Mouse (Mus musculus): ENCODE measurements at regions not wholly inside any gene's neighbourhood (a gene's known extent, or its start where the extent isn't known, plus 50 kb on each side); places are given as distances from the start of the nearest gene placed in this dataset.
"Not testable (repeated sequence)": the region's sequence is repeated elsewhere in the genome, so short reads cannot be mapped to it uniquely, and the experiment has no call there.

GRCm38 (mm10) chr9:4061037-4061436, 248.2 kb downstream of the Aasdhppt start:
- no peak for DNase-seq (ENCODE audit: low spot score)

GRCm38 (mm10) chr9:4048749-4049148, 260.5 kb downstream of the Aasdhppt start:
- H3K4me3 ChIP-seq (ENCODE audit: low read length): no peak overlapping the region
- no peaks in the 10 kb centered on the region for H3K4me1 ChIP-seq (ENCODE audit: insufficient read depth, low read length)
- no peaks in the 10 kb centered on the region for H3K27me3 ChIP-seq (ENCODE audit: insufficient read depth, low read length)
- no peak overlapping the region for H3K9ac ChIP-seq (replicated peaks; ENCODE audit: low read length)
- H3K9me3 ChIP-seq (ENCODE audit: low read length): no peaks in the 10 kb centered on the region
- TF ChIP-seq CTCF (IDR thresholded peaks at IDR 0.05; ENCODE audit: low read depth): no peak
- H3K4me2 ChIP-seq (ENCODE audit: low read depth, low read length): no peak overlapping the region
- H3K27ac ChIP-seq: no peak overlapping the region
- ATAC-seq: no peak
- H3K36me3 ChIP-seq (ENCODE audit: insufficient read depth, low read length): no peaks in the 10 kb centered on the region
- no peak for DNase-seq (ENCODE audit: low spot score)

More at GRCm38 (mm10) chr9:4061037-4061436, 248.2 kb downstream of the Aasdhppt start:
- no peaks in the 10 kb centered on the region for H3K36me3 ChIP-seq (ENCODE audit: insufficient read depth, low read length)
- no peak overlapping the region for H3K4me3 ChIP-seq (ENCODE audit: low read length)
- TF ChIP-seq CTCF (IDR thresholded peaks at IDR 0.05; ENCODE audit: low read depth): no peak
- no peak overlapping the region for H3K9ac ChIP-seq (replicated peaks; ENCODE audit: low read length)
- no peaks in the 10 kb centered on the region for H3K4me1 ChIP-seq (ENCODE audit: insufficient read depth, low read length)
- H3K9me3 ChIP-seq (ENCODE audit: low read length): no peaks in the 10 kb centered on the region
- ATAC-seq: no peak
- H3K4me2 ChIP-seq (ENCODE audit: low read depth, low read length): no peak overlapping the region
- no peaks in the 10 kb centered on the region for H3K27me3 ChIP-seq (ENCODE audit: insufficient read depth, low read length)
- no peak overlapping the region for H3K27ac ChIP-seq

GRCm38 (mm10) chr9:4047654-4048053, 261.6 kb downstream of the Aasdhppt start:
- not testable (repeated sequence) for H3K4me2 ChIP-seq (ENCODE audit: low read depth, low read length); H3K27ac ChIP-seq; H3K36me3 ChIP-seq (ENCODE audit: insufficient read depth, low read length); H3K4me1 ChIP-seq (ENCODE audit: insufficient read depth, low read length); H3K9me3 ChIP-seq (ENCODE audit: low read length); DNase-seq (ENCODE audit: low spot score); H3K27me3 ChIP-seq (ENCODE audit: insufficient read depth, low read length); H3K9ac ChIP-seq (replicated peaks; ENCODE audit: low read length); ATAC-seq; H3K4me3 ChIP-seq (ENCODE audit: low read length)
- 11% methylated on average over 1 of the region's 1 CpGs for WGBS

GRCm38 (mm10) chr9:4040871-4041665, 268.2 kb downstream of the Aasdhppt start:
- Histone ChIP-seq H3K36me3 (ENCODE audit: insufficient read depth, low read length) (no peaks in the 10 kb centered on the region), H3K4me2 (ENCODE audit: low read depth, low read length) (no peak overlapping the region), H3K27me3 (ENCODE audit: insufficient read depth, low read length) (no peaks in the 10 kb centered on the region), H3K4me1 (ENCODE audit: insufficient read depth, low read length) (no peaks in the 10 kb centered on the region), H3K9ac (replicated peaks; ENCODE audit: low read length) (no peak overlapping the region), H3K4me3 (ENCODE audit: low read length) (no peak overlapping the region), H3K27ac (no peak overlapping the region), H3K9me3 (ENCODE audit: low read length) (no peaks in the 10 kb centered on the region)
- DNase-seq (ENCODE audit: low spot score): no peak
- whole genome bisulfite sequencing: 84% methylated on average over 1 of the region's 1 CpGs
- TF ChIP-seq CTCF (IDR thresholded peaks at IDR 0.05; ENCODE audit: low read depth): no peak
- no peak for ATAC-seq

- not testable (repeated sequence) for H3K4me1 ChIP-seq (ENCODE audit: insufficient read depth, low read length); H3K9ac ChIP-seq (replicated peaks; ENCODE audit: low read length); H3K4me3 ChIP-seq (ENCODE audit: low read length); H3K4me2 ChIP-seq (ENCODE audit: low read depth, low read length); H3K9me3 ChIP-seq (ENCODE audit: low read length); H3K36me3 ChIP-seq (ENCODE audit: insufficient read depth, low read length); H3K27me3 ChIP-seq (ENCODE audit: insufficient read depth, low read length); H3K27ac ChIP-seq; ATAC-seq; DNase-seq (ENCODE audit: low spot score)
- WGBS: 82% methylated on average over 3 of the region's 3 CpGs
Observed at GRCm38 (mm10) chr9:4027181-4027580, 282.1 kb downstream of the Aasdhppt start.

GRCm38 (mm10) chr9:4020093-4020492, 289.2 kb downstream of the Aasdhppt start:
- Histone ChIP-seq H3K9ac (replicated peaks; ENCODE audit: low read length) (no peak overlapping the region), H3K4me2 (ENCODE audit: low read depth, low read length) (no peak overlapping the region), H3K27ac (no peak overlapping the region), H3K36me3 (ENCODE audit: insufficient read depth, low read length) (no peaks in the 10 kb centered on the region), H3K27me3 (ENCODE audit: insufficient read depth, low read length) (no peaks in the 10 kb centered on the region), H3K9me3 (ENCODE audit: low read length) (no peaks in the 10 kb centered on the region), H3K4me1 (ENCODE audit: insufficient read depth, low read length) (no peaks in the 10 kb centered on the region), H3K4me3 (ENCODE audit: low read length) (no peak overlapping the region)
- TF ChIP-seq CTCF (IDR thresholded peaks at IDR 0.05; ENCODE audit: low read depth): no peak
- WGBS: 66% methylated on average over 2 of the region's 2 CpGs
- DNase-seq (ENCODE audit: low spot score): no peak
- no peak for ATAC-seq

GRCm38 (mm10) chr9:3996686-3997085, 312.6 kb downstream of the Aasdhppt start:
- no peak overlapping the region for H3K27ac ChIP-seq
- no peaks in the 10 kb centered on the region for H3K27me3 ChIP-seq (ENCODE audit: insufficient read depth, low read length)
- ATAC-seq (no peak), DNase-seq (ENCODE audit: low spot score) (no peak)
- H3K9ac ChIP-seq (replicated peaks; ENCODE audit: low read length): no peak overlapping the region
- no peaks in the 10 kb centered on the region for H3K36me3 ChIP-seq (ENCODE audit: insufficient read depth, low read length)
- H3K4me1 ChIP-seq (ENCODE audit: insufficient read depth, low read length): no peaks in the 10 kb centered on the region
- H3K9me3 ChIP-seq (ENCODE audit: low read length): peaks cover 2% of the 10 kb centered on the region; the same call in 1 of the 2 replicates
- TF ChIP-seq CTCF (IDR thresholded peaks at IDR 0.05; ENCODE audit: low read depth): no peak
- 87% methylated on average over 3 of the region's 3 CpGs for WGBS
- no peak overlapping the region for H3K4me2 ChIP-seq (ENCODE audit: low read depth, low read length)
- H3K4me3 ChIP-seq (ENCODE audit: low read length): no peak overlapping the region

- not testable (repeated sequence) for H3K9ac ChIP-seq (replicated peaks; ENCODE audit: low read length); DNase-seq (ENCODE audit: low spot score); ATAC-seq; H3K4me3 ChIP-seq (ENCODE audit: low read length); H3K4me1 ChIP-seq (ENCODE audit: insufficient read depth, low read length); H3K27me3 ChIP-seq (ENCODE audit: insufficient read depth, low read length); H3K36me3 ChIP-seq (ENCODE audit: insufficient read depth, low read length); H3K9me3 ChIP-seq (ENCODE audit: low read length); H3K27ac ChIP-seq; H3K4me2 ChIP-seq (ENCODE audit: low read depth, low read length)
- 72% methylated on average over 3 of the region's 3 CpGs for WGBS
Observed at GRCm38 (mm10) chr9:3988383-3988782, 320.9 kb downstream of the Aasdhppt start.

GRCm38 (mm10) chr9:3987971-3988370, 321.3 kb downstream of the Aasdhppt start:
- H3K4me1 ChIP-seq (ENCODE audit: insufficient read depth, low read length); H3K27ac ChIP-seq; H3K9me3 ChIP-seq (ENCODE audit: low read length); H3K9ac ChIP-seq (replicated peaks; ENCODE audit: low read length); H3K4me2 ChIP-seq (ENCODE audit: low read depth, low read length); H3K27me3 ChIP-seq (ENCODE audit: insufficient read depth, low read length); H3K36me3 ChIP-seq (ENCODE audit: insufficient read depth, low read length); ATAC-seq; H3K4me3 ChIP-seq (ENCODE audit: low read length); DNase-seq (ENCODE audit: low spot score): not testable (repeated sequence)
- 73% methylated on average over 1 of the region's 1 CpGs for WGBS

Data from hindbrain, postnatal 0 days (tissue).